Mouse (Mus musculus) frontal cortex, adult (tissue): ENCODE results near the gene Trnp1.
"Not testable (repeated sequence)": the region's sequence is repeated elsewhere in the genome, so short reads cannot be mapped to it uniquely, and the experiment has no call there.

Source experiments
- ATAC-seq: cut with Nextera tagmentation; 2 replicates; pipeline ENCODE4 v1.9.2; 2017; ENCODE audit warnings: mild to moderate bottlenecking, moderate library complexity, mixed read lengths; ENCODE audit not compliant: low TSS enrichment

Gene Trnp1

DNA sequence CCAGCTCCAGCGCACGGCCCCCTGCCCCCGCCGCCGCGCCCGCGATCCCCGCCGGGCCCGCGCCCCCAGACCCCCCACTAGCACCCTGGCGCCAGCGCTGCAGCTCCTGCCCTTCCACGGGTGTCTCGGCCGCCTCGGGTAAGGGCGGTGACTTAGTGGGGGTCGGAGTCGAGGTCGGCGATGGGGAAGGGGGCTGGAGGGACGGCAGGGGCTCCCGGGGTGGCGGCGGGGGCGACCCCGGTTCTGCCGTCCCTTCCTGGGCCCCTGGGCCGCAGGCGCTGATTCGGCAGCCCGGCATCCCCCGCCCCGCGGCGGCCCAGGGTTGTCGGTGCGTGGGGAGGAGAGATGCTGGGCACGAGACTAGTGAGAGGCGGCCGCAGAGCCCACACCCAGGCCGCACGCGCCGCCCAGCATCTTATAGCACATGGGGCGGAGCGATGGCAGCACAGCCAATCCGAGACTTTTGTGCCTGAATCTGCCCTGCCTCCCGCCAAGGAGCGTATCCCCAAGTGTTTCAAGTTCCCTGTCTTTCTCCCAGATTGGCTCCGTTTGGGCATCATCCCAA, at the start of gene Trnp1:
Trnp1 (minus strand) TSS at position 391 of the 565 bp plus-strand sequence.
- ATAC-seq: peak; percentile 78

GRCm38 (mm10) chr4:133545272-133546231, 47.2 kb upstream of the Trnp1 start, which contains the start of gene Nudc:
Gene Nudc, minus strand, starts transcription at chr4:133545996.
- ATAC-seq: peak; percentile 100

DNA sequence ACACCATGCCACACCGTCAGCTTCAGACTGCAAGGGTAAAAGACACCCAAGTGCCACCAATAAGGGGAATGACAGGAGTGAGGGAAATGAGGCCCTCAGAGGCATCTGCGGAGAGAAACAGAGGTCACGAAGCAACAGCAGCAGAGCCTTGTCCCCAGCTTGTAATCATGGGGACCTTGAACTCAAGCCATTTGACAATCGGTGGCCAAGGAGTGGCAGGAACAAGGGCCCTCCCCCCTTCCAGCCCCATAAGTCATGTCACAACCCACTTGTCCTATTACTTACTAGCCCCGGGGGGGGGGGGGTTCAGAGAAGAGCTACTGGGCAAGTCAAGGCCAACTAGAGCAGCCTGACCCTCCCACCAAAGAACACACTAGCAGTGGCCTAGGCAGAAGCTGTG, 38.3 kb upstream of the Trnp1 start:
- ATAC-seq: no peak

- no peak for ATAC-seq
Measured at GRCm38 (mm10) chr4:133536081-133536480, 37.7 kb upstream of the Trnp1 start.

DNA sequence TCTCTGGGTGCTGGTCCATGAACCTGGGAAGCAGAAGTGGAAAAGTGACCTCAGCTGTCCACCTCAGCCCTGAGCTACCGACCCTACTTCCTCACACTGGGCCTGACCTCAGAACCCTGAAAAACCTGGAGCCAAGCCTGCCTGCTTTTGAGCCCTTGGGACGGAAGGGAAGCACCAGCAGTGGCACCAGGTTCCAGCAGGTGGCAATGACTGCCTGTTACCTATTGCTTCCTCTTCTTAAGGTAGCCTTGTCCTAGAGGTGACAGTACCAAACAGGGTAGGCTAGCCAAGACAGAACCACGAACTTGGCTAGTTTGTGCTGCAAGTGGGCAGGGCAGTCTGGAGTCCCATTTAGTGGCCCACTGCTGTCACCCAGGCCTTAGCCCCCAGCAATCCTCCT, 34.4 kb upstream of the Trnp1 start:
- ATAC-seq: no peak

DNA sequence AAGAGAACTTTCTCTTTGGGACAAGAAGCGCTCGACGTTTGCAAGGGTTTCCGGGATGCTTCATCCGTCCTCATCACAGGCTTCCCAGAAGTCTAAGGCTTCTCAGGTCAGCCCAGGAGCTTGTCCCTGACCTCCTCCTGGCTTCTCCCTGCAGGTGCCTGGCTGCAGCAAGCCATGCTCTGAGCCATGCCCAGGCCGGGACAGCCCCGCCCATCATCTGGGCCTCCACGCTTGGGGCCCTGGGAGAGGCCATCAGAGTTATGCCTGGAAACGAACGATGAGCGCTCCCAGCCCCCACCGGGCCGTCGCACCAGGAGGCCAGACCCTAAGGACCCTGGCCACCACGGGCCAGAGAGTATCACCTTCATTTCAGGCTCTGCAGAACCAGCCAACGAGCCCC, 29.4 kb upstream of the Trnp1 start:
- ATAC-seq: no peak

DNA sequence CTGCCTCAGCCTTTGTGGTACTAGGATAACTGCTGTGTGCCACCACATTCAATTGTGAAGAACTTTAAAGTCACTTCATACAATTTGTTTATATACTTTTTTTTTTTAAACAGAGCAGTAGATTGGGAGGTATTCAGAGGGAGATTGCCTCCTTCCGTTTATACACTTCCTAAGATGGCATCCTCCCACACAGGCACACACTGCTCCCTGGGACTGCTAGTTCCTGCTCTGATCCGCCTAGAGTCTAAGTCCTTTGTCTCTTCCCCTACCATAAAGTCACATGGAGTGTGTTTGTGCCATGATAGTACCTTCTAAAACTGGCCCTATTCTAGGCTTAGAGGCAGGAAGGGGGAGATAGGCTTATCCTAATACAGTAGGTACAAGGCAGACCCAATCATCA, 23.2 kb upstream of the Trnp1 start:
- peak; percentile 78; the same call in 1 of the 2 replicates for ATAC-seq

DNA sequence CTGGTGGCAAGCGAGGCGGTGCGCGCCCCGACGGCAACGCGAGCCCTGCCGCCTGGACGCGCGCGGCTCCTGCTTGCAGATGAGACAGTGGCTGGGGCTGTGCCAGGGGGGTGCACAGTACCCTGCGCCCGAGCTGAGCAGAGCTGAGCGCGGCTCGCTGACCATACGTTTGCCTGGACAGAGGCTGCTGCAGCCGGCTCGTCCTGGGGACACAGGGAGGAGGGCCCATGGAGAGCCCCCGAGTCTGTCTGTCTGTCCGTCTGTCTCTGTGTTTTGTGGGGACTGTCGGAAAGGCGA, 21.0 kb upstream of the Trnp1 start:
- no peak for ATAC-seq

DNA sequence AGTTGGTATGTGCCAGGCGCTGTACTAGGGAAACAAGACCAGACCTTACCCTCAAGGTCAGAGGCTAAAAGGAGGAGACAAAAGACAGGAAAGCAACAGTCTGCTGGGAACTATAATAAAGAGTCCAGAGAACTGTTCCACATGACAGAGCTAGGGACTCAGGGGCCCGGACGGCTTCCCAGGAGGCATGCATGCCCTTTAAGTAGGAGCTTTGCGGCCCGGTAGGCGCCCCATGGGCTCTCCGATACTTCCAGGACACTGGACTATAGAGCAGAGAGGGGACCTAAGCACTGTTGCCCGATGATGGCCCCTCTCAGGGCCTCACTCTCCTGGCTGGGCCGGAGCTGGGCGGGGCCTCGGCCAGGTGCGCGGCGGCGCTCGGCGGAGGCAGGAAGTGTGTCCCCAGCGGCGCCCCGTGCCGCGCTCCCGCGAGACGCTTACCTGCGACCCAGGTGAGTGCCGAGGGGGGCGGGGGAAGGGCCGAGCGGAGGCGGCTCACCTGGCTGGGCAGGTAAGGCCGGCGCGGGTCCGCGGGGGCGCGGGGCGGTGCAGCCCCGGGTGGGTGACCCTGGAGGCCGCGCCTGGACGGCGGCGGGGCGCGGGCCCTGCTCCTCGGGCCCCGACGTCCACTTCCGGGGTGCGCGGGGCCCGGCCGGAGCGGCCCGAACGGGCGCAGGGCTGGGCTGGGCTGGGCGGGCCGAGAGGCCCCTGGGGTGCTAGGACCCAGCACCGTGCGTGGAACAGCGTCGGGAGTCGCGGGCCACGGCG, 20.4 kb upstream of the Trnp1 start, which contains the start of gene Kdf1:
Kdf1 (plus strand) TSS at position 363 of the 768 bp plus-strand sequence.
- ATAC-seq: no peak

- ATAC-seq: peak; percentile 85
Measured at GRCm38 (mm10) chr4:133512972-133513371, 14.6 kb upstream of the Trnp1 start.

DNA sequence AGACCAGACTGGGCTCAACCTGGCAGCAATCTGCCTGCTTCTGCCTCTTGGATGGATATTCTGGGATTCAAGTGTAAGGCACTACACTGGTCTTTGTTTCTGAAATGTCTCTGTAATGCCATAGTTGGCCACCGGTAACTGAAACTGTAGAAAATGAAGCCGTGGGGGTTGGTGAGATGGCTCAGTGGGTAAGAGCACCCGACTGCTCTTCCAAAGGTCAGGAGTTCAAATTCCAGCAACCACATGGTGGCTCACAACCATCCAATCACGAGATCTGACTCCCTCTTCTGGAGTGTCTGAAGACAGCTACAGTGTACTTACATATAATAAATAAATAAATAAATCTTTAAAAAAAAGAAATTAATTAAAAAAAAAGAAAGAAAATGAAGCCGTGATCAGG, 14.2 kb upstream of the Trnp1 start:
- not testable (repeated sequence) for ATAC-seq

DNA sequence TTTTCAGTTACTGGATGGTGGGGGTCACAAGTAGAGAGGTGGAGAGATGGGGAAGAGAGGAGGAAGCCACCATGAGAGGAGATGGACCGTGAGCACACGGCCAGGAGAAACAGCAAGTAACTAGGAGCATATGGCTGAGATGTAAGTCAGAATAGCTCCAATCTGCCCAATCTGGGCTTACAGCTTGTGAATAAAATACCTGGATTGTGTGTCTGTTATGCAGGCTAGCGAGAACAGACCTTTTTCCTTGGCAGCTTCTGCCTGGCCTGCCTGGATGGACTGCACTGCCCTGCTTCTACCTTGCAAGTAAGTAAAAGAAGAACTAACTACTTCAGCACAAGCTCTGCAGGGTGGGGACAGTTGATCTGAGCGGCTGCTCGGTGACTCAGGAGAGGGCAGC, 12.7 kb upstream of the Trnp1 start:
- ATAC-seq: no peak

GRCm38 (mm10) chr4:133508990-133509389, 10.6 kb upstream of the Trnp1 start:
- ATAC-seq: peak; percentile 56; the same call in 1 of the 2 replicates

GRCm38 (mm10) chr4:133506573-133506972, 8.2 kb upstream of the Trnp1 start:
- ATAC-seq: no peak

DNA sequence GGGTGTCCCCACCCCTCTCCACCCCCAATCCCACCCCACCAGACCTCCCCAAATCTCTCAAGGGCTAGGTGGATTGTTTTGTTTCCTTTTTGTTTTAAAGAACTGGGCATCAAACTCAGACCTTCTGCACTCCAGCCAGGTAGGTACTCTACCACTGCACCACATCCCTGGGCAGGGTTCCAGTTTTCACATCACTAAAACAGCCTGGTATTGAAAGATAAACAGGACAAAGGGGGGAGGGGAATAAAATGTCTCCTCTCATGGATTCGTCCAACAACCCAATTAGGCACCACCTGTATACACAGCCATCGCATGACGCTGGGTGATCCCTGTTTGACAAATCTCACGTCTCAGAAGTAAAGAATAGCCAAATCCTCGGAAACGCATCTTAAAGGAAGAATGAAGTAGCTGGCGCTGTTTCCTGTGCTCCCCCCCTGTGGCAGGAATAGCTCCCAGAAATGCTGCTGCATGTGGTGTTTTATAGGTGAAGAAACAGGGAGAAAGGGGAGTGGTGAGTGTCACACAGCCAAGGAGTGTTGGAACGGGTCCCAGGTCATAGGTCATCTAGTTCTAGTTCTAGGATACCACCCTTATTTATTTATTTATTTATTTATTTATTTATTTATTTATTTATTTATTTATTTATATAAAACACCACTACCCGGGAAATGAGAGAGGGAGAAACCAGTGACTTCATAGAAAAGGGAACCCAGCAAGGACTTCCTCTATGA, 6.6 kb upstream of the Trnp1 start:
- ATAC-seq: no peak

DNA sequence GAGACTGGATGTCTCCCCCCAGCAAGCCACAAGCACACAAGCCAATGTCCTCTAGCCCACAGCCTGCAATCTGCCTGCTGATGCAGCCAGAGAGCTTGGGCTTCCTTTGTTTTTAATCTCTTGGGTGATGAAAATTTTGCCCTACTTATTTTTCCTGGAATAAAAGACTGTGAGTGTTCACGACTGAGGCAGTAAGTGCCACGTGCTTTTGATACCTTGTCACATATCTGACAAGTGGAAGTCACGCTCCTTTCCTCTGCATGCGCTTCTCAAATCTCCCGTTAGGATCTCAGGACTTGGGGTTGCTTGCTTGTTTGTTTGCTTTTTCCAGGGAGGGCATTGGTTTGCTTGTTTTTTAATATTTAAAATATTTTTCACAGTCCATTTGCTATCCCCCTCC, 6.0 kb upstream of the Trnp1 start:
- ATAC-seq: no peak

DNA sequence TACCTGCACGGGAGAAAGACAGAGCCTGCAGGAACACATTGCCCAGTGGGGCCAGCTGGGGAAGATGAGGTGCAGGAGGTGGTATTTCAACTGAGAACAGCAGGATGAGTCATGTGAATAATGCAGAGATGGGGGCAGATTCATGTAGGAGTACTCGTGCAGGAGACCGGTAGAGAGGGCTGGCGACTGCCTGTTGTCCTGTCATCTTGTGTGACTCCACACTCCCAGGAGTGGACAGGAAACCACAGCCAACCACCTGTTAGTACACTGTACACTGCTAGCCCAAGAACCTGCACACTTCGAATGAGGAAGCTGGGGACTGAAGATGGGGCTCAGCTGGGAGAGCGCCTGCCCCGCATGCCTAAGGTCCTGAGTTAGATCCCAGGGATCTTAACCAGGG, 3.2 kb upstream of the Trnp1 start:
- ATAC-seq: no peak

DNA sequence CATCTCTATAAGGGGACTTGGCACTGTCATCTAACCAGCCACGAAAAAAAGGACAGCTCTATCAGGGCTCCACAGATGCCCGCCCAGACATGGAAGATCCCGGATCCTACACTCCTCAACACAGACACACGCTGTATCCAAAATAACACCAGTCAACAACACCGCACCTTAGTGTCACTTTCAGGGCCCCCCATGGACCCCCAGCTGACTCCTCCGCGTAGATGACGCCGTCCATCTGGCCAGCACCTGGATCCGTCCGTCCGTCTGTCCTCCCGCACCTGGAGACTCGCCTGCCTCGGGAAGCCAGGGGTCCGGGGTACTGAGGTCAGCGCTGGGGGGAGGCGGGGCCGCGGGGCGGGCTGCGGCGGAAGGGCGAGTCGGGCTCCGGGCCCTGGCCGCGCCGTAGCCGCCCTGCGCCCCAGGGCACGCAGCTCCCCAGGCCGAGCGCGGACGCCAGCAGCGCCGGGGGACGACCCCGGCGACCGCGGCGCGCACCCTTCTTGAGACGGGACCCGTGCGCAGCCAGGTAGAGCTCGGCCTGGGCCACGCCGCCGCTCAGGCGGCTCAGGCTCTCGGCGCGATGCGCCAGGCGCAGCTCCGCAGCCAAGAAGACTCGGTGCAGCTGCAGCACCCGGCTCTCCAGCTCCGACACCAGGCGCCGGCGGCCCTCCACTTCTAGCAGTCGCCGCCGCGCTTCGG, 740 bp downstream of the Trnp1 start:
- ATAC-seq: 0 out of 2 replicates have a peak, but pooled peaks have one; percentile 17

GRCm38 (mm10) chr4:133496738-133497445, 1.5 kb downstream of the Trnp1 start:
- peak; percentile 28 for ATAC-seq

DNA sequence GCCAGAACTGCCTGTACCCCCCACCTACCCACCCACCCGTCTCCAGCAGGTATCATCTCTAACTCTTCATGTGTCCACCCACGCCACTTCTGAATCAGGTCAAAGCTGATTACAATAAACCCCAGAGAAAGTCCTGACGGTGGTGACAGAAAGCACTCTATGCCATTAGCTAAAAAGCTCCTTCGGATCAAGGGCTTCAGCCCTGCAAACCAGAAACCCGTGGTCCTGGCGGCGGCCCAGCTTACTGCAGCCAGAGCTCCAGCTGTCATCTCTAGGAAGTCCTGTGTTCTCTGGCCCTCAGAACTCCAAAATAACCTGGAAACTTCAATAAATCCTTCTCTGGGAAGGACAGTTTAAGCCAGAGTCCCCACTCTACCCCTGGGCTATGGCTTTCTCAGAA, 2.6 kb downstream of the Trnp1 start:
- ATAC-seq: no peak
